In the genomic region with DNA sequence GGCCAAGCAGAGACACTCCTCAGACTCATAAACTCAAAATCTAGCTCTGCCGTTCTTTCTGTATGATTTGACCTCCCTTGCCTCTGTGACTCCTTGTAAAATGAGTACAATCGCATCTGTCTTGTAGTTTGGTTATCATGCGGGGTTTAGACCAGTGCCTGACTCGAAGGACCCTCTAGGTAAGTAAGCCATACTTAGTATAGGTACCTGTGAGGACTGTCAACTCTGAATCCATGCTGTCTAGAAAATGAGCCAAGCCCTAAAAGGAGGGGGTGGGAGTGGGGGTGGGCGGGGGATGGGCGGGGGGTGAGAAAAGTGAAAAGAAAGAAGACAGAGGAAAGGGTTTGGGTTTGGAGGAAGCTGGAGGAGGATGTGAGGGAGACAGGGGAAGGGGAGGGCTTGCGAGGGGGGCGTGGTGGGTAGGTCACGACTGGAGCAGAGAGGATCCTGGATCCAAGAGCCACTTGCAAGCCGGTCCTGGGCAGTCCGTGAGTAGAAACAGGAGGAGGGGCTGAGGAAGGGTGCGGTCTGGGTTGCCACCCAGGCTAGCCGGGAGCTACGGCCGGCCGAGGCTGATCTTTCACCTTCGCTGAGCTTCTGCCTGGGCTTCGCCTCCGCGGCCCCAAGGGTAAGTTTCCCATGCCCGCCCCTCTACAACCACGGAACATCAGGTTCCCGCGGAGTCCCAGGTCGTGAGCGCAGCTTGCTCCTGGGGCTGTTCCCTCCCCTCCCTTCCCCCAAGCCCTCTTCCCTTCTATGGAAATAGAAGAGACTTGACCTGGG, we compare ENCODE assay signal across 8 mouse cellular contexts. TPM values are rescaled to one million over a fixed set of nuclear protein-coding genes. Genes with fewer than 3 reads are reported as not detected.
DNase-seq lines count a peak whose midpoint lies in the region; ATAC-seq and TF ChIP-seq lines count a peak whose summit lies in the region.

A gene (plus strand): TSS at position 404 of the 783 bp plus-strand sequence.

- no peaks in the 10 kb centered on the region for H3K9me3 ChIP-seq in ES-E14 (ENCODE audit: control insufficient read depth, insufficient read depth, low read depth, low read length)
- H3K9me3 ChIP-seq in forebrain, embryonic 16.5 days (ENCODE audit: control insufficient read depth, low read length), result no peaks in the 10 kb centered on the region
- no peaks in the 10 kb centered on the region for H3K9me3 ChIP-seq in hindbrain, embryonic 11.5 days (ENCODE audit: control insufficient read depth, low read length)
- no peaks in the 10 kb centered on the region for H3K9me3 ChIP-seq in stomach, postnatal 0 days (ENCODE audit: control insufficient read depth, low read length)

- 10% methylated on average over 26 of the region's 26 CpGs for WGBS in forebrain, embryonic 16.5 days
- 11% methylated on average over 25 of the region's 26 CpGs for whole genome bisulfite sequencing in hindbrain, embryonic 11.5 days
- 12% methylated on average over 25 of the region's 26 CpGs for WGBS in macrophage (ENCODE audit: missing documents)
- WGBS in stomach, postnatal 0 days, result 11% methylated on average over 20 of the region's 26 CpGs

- H3K79me2 ChIP-seq in macrophage (ENCODE audit: inconsistent target), result peaks cover 43% of the 10 kb centered on the region

- H3K4me2 ChIP-seq in forebrain, embryonic 16.5 days (ENCODE audit: low read length), result peak within 1 kb of the TSS; percentile 58
- peak within 1 kb of the TSS; percentile 60 for H3K4me2 ChIP-seq in hindbrain, embryonic 11.5 days (replicated peaks; ENCODE audit: low read depth, low read length)
- H3K4me2 ChIP-seq in stomach, postnatal 0 days (replicated peaks; ENCODE audit: low read depth), result peak within 1 kb of the TSS; percentile 85

- no peaks in the 10 kb centered on the region for H3K36me3 ChIP-seq in ES-E14 (ENCODE audit: control insufficient read depth, insufficient read depth, low read length, poor library complexity, severe bottlenecking)
- H3K36me3 ChIP-seq in forebrain, embryonic 16.5 days (ENCODE audit: control insufficient read depth, insufficient read depth), result no peaks in the 10 kb centered on the region
- no peaks in the 10 kb centered on the region for H3K36me3 ChIP-seq in hindbrain, embryonic 11.5 days (ENCODE audit: control insufficient read depth, insufficient read depth, low read length)
- H3K36me3 ChIP-seq in macrophage (ENCODE audit: inconsistent target), result 0 out of 2 replicates have a peak, but pooled peaks cover 6% of the 10 kb centered on the region
- no peaks in the 10 kb centered on the region for H3K36me3 ChIP-seq in stomach, postnatal 0 days (ENCODE audit: control insufficient read depth, insufficient read depth, low read length)

- H3K4me1 ChIP-seq in ES-E14 (ENCODE audit: control insufficient read depth in 2 of 2, insufficient read depth in 2 of 2, low read length in 2 of 2, poor library complexity in 1 of 2), result no peaks in the 10 kb centered on the region; a peak in 1 of 4 replicates
- H3K4me1 ChIP-seq in forebrain, embryonic 16.5 days (replicated peaks; ENCODE audit: control insufficient read depth, insufficient read depth, low read length), result peaks cover 4% of the 10 kb centered on the region
- no peaks in the 10 kb centered on the region for H3K4me1 ChIP-seq in hindbrain, embryonic 11.5 days (replicated peaks; ENCODE audit: control insufficient read depth, insufficient read depth, low read length)
- H3K4me1 ChIP-seq in stomach, postnatal 0 days (replicated peaks; ENCODE audit: control insufficient read depth, insufficient read depth), result 0 out of 2 replicates have a peak, but pooled peaks cover 4% of the 10 kb centered on the region

- TF ChIP-seq EP300 in stomach, postnatal 0 days (optimal IDR thresholded peaks at IDR 0.05), result no peak

- no peaks in the 10 kb centered on the region; the same call in 1 of the 2 replicates for H3K27me3 ChIP-seq in forebrain, embryonic 16.5 days (replicated peaks; ENCODE audit: control insufficient read depth, insufficient read depth, low read length)
- no peaks in the 10 kb centered on the region for H3K27me3 ChIP-seq in hindbrain, embryonic 11.5 days (ENCODE audit: control insufficient read depth, insufficient read depth, low read length)
- H3K27me3 ChIP-seq in stomach, postnatal 0 days (ENCODE audit: control insufficient read depth, insufficient read depth, low read length), result no peaks in the 10 kb centered on the region

- ATAC-seq in forebrain, embryonic 16.5 days, result peak; percentile 36; the same call in 1 of the 2 replicates
- ATAC-seq in hindbrain, embryonic 11.5 days (ENCODE audit: low FRiP score), result peak; percentile 80
- ATAC-seq in stomach, postnatal 0 days (ENCODE audit: low FRiP score, low TSS enrichment), result peak; percentile 95

- peak within 1 kb of the TSS; percentile 59 to 64 for H3K4me3 ChIP-seq in ES-E14 (ENCODE audit: insufficient read depth in 1 of 2, low read depth in 1 of 2, low read length in 2 of 2, poor library complexity in 1 of 2, severe bottlenecking in 1 of 2)
- H3K4me3 ChIP-seq in forebrain, embryonic 16.5 days (replicated peaks; ENCODE audit: low read length), result peak within 1 kb of the TSS; percentile 37
- H3K4me3 ChIP-seq in hindbrain, embryonic 11.5 days (ENCODE audit: low read depth, low read length), result peak within 1 kb of the TSS; percentile 31
- H3K4me3 ChIP-seq in macrophage (ENCODE audit: inconsistent target), result peak within 1 kb of the TSS; percentile 92
- peak within 1 kb of the TSS; percentile 55 for H3K4me3 ChIP-seq in stomach, postnatal 0 days (ENCODE audit: low read depth, low read length)

- peak; percentile 66 for DNase-seq in ES-E14 (ENCODE audit: low read depth, low spot score)
- DNase-seq in adrenal gland, postnatal 10 days, result peak; percentile 48
- peak; percentile 43 for DNase-seq in hindbrain, embryonic 11.5 days (ENCODE audit: low spot score)
- no peak for DNase-seq in left cerebral cortex, adult 8-10 months (ENCODE audit: low spot score in 2 of 2)
- DNase-seq in stomach, postnatal 0 days (ENCODE audit: low spot score), result peak; percentile 74
- DNase-seq in cerebellum, postnatal 36 days, result no peak

- H3K27ac ChIP-seq in ES-E14 (ENCODE audit: insufficient read depth, low read depth, low read length, poor library complexity, severe bottlenecking) (no peak within 1 kb of the TSS), macrophage (peak within 1 kb of the TSS; percentile 86)
- no peak within 1 kb of the TSS for H3K27ac ChIP-seq in forebrain, embryonic 16.5 days (ENCODE audit: low read length)
- no peak within 1 kb of the TSS for H3K27ac ChIP-seq in hindbrain, embryonic 11.5 days (ENCODE audit: low read depth, low read length)
- H3K27ac ChIP-seq in stomach, postnatal 0 days (replicated peaks), result peak within 1 kb of the TSS; percentile 84

- in situ Hi-C loops in ES-E14 (cut with MboI; ENCODE audit: low sequenced_read_pairs in 2 of 2, unreplicated experiment in 2 of 2), result no loop called here

- peak within 1 kb of the TSS; percentile 47 for H3K9ac ChIP-seq in ES-E14 (ENCODE audit: insufficient read depth, low read depth, low read length, poor library complexity, severe bottlenecking)
- peak within 1 kb of the TSS; percentile 35 for H3K9ac ChIP-seq in forebrain, embryonic 16.5 days (replicated peaks; ENCODE audit: low read depth, low read length)
- H3K9ac ChIP-seq in hindbrain, embryonic 11.5 days (ENCODE audit: low read depth, low read length), result 0 out of 2 replicates have a peak within 1 kb of the TSS, but pooled peaks have one; percentile 33
- H3K9ac ChIP-seq in stomach, postnatal 0 days (ENCODE audit: low read length), result peak within 1 kb of the TSS; percentile 75

- no peak for TF ChIP-seq CTCF in stomach, postnatal 0 days (IDR thresholded peaks at IDR 0.05; ENCODE audit: low read depth)

TF ChIP-seq in ES-E14, 5 proteins besides CTCF, POLR2A, EP300 and RAD21:
- TF ChIP-seq HCFC1 (IDR thresholded peaks at IDR 0.05; ENCODE audit: borderline replicate concordance, insufficient read depth, low read length) (no peak), MAFK (IDR thresholded peaks at IDR 0.05; ENCODE audit: insufficient read depth, low read depth, low read length) (no peak), ZC3H11A (IDR thresholded peaks at IDR 0.05; ENCODE audit: borderline replicate concordance, low read depth, low read length) (no peak), CHD2 (IDR thresholded peaks at IDR 0.05; ENCODE audit: low read depth, low read length) (no peak), ZNF384 (IDR thresholded peaks at IDR 0.05; ENCODE audit: low read depth, low read length) (no peak)
TF ChIP-seq in ES-E14: peak in this region for 0.

RNA-seq across cellular contexts. Expression of the gene that starts here (rescaled TPM):
- 43.3 and 68.3 TPM in 2 replicates for total RNA-seq in ES-E14 (2012; rRNA removed)
- 10 to 100 TPM; 24.4 to 27.7 TPM for total RNA-seq in adrenal gland, postnatal 10 days (2021)
- polyA plus RNA-seq in forebrain, embryonic 16.5 days (2015; fragmentation: Nextera tagmentation; extraction: Ambion mirVana), result 25.0 and 29.2 TPM in 2 replicates
- polyA plus RNA-seq in hindbrain, embryonic 11.5 days (2014; fragmentation: Nextera tagmentation; extraction: Ambion mirVana), result 46.3 and 60.0 TPM in 2 replicates
- 10 to 100 TPM; 10.4 to 28.5 (median 18.8) TPM for total RNA-seq in left cerebral cortex, adult 8-10 months (2022)
- 1,000 to 10,000 TPM in 14 of 26 experiments, 100 to 1,000 TPM in 12; 421 to 2,075 (median 1,106) TPM for total RNA-seq in macrophage (2018; cell fraction: chromatin; rRNA removed)
- 100 to 1,000 TPM in 16 of 26 experiments, 10 to 100 TPM in 10; 55.5 to 339 (median 182) TPM for total RNA-seq in macrophage (2018; cell fraction: cytosol; rRNA removed)
- total RNA-seq in macrophage (2018; cell fraction: nucleus; rRNA removed), result 1,000 to 10,000 TPM in 1 of 26 experiments, 100 to 1,000 TPM in 25; 162 to 1,029 (median 579) TPM
- 299 to 390 TPM (median 368 TPM) in 3 replicates for polyA plus RNA-seq in macrophage (2018)
- polyA plus RNA-seq in stomach, postnatal 0 days (2015; fragmentation: Nextera tagmentation; extraction: Ambion mirVana), result 83.6 and 91.4 TPM in 2 replicates

Comparison
In these comparisons a context has a peak if more than half of its experiments do, and no peak if none do; other contexts are left out.
1. DNase-seq: peak in ES-E14 (single experiment), adrenal gland, postnatal 10 days (single experiment), hindbrain, embryonic 11.5 days (single experiment) and stomach, postnatal 0 days (single experiment); none in left cerebral cortex, adult 8-10 months (0 of 2) and cerebellum, postnatal 36 days (0 of 2).
2. H3K27ac ChIP-seq: peak in macrophage (single experiment) and stomach, postnatal 0 days (single experiment); none in ES-E14 (single experiment), forebrain, embryonic 16.5 days (single experiment) and hindbrain, embryonic 11.5 days (single experiment).
3. H3K4me3 ChIP-seq: peak in every context shown above with its lines; median percentile 92 in macrophage; 62 in ES-E14; 55 in stomach, postnatal 0 days; 37 in forebrain, embryonic 16.5 days; 31 in hindbrain, embryonic 11.5 days.
4. ATAC-seq: peak in every context shown above with its lines; median percentile 95 in stomach, postnatal 0 days; 80 in hindbrain, embryonic 11.5 days; 36 in forebrain, embryonic 16.5 days.
5. Peak in every context shown above with its lines, with median percentiles within 50 percentile points of each other: H3K9ac ChIP-seq and H3K4me2 ChIP-seq.